Mouse (Mus musculus): Measurements from ENCODE around the gene Epsti1.

The Epsti1 gene

GRCm38 (mm10) chr14:77923076-77923865, 19.2 kb downstream of the Epsti1 start:
- no peak for DNase-seq (ENCODE audit: low spot score)

GRCm38 (mm10) chr14:77925414-77925813, 21.4 kb downstream of the Epsti1 start:
- no peak for DNase-seq (ENCODE audit: low spot score)

- DNase-seq (ENCODE audit: low spot score) = no peak
These were observed 22.7 kb downstream of the Epsti1 start for GRCm38 (mm10) chr14:77926718-77927117.

- peak; percentile 81 for DNase-seq (ENCODE audit: low spot score)
These were observed 24.0 kb downstream of the Epsti1 start for GRCm38 (mm10) chr14:77928021-77928420.

- DNase-seq (ENCODE audit: low spot score) = no peak
These were observed 24.6 kb downstream of the Epsti1 start for GRCm38 (mm10) chr14:77928653-77929052.

GRCm38 (mm10) chr14:77929139-77929678, 25.2 kb downstream of the Epsti1 start:
- no peak for DNase-seq (ENCODE audit: low spot score)

GRCm38 (mm10) chr14:77932150-77933047, 28.4 kb downstream of the Epsti1 start:
- DNase-seq (ENCODE audit: low spot score) = no peak

GRCm38 (mm10) chr14:77933243-77933642, 29.2 kb downstream of the Epsti1 start:
- no peak for DNase-seq (ENCODE audit: low spot score)

- DNase-seq (ENCODE audit: low spot score) = no peak
These were observed 30.4 kb downstream of the Epsti1 start for GRCm38 (mm10) chr14:77934431-77934830.

- no peak for DNase-seq (ENCODE audit: low spot score)
These were observed 37.1 kb downstream of the Epsti1 start for GRCm38 (mm10) chr14:77941105-77941504.

GRCm38 (mm10) chr14:77942235-77942634, 38.2 kb downstream of the Epsti1 start:
- no peak for DNase-seq (ENCODE audit: low spot score)

- peak; percentile 75 for DNase-seq (ENCODE audit: low spot score)
These were observed 38.9 kb downstream of the Epsti1 start for GRCm38 (mm10) chr14:77942793-77943558.

GRCm38 (mm10) chr14:77961741-77962140, 57.7 kb downstream of the Epsti1 start:
- no peak for DNase-seq (ENCODE audit: low spot score)

GRCm38 (mm10) chr14:77963525-77963924, 59.5 kb downstream of the Epsti1 start:
- no peak for DNase-seq (ENCODE audit: low spot score)

GRCm38 (mm10) chr14:77971355-77971754, 67.3 kb downstream of the Epsti1 start:
- DNase-seq (ENCODE audit: low spot score) = no peak

GRCm38 (mm10) chr14:77974221-77974620, 70.2 kb downstream of the Epsti1 start:
- no peak for DNase-seq (ENCODE audit: low spot score)

GRCm38 (mm10) chr14:77975702-77976101, 71.7 kb downstream of the Epsti1 start:
- DNase-seq (ENCODE audit: low spot score) = no peak

GRCm38 (mm10) chr14:77981516-77981915, 77.5 kb downstream of the Epsti1 start:
- no peak for DNase-seq (ENCODE audit: low spot score)

GRCm38 (mm10) chr14:77997731-77998130, 93.7 kb downstream of the Epsti1 start:
- DNase-seq (ENCODE audit: low spot score) = no peak

GRCm38 (mm10) chr14:78004486-78004885, 100.4 kb downstream of the Epsti1 start:
- DNase-seq (ENCODE audit: low spot score) = no peak

GRCm38 (mm10) chr14:78008019-78008418, 104.0 kb downstream of the Epsti1 start:
- no peak for DNase-seq (ENCODE audit: low spot score)

GRCm38 (mm10) chr14:78011808-78012207, 107.8 kb downstream of the Epsti1 start:
- no peak for DNase-seq (ENCODE audit: low spot score)

Measured in layer of hippocampus, adult 9-10 months (tissue).